Mouse (Mus musculus) spleen, adult 2 months (tissue): ENCODE results near the gene Plekhg4.

Experiments
- CTCF ChIP-seq: fragments of 200-500 bp; IDR thresholded peaks from 2 replicates; pipeline ENCODE4 v1.5.1; 2011; ENCODE audit warnings: mild to moderate bottlenecking, inconsistent platforms; ENCODE audit not compliant: insufficient read depth, insufficient read length, insufficient replicate concordance; ENCODE audit errors: extremely low read depth
- POLR2A ChIP-seq: fragments of 200-500 bp; IDR thresholded peaks from 2 replicates; pipeline ENCODE4 v1.6.1; 2011; ENCODE audit warnings: low read depth, low read length, inconsistent platforms

GRCm38 (mm10) chr8:105330325-105330724, 42.7 kb upstream of the Plekhg4 start:
- no peak for TF ChIP-seq POLR2A
- TF ChIP-seq CTCF = no peak
